Mouse (Mus musculus) erythroblast, adult 5-6 weeks (primary cell): ENCODE data around the gene Cd5l. TPM values are rescaled to one million over a fixed set of nuclear protein-coding genes. Genes with fewer than 3 reads are reported as not detected.

ENCODE experiments used
- ATAC-seq: replicated peaks from 2 replicates; pipeline ENCODE4 v1.8.0; 2016; ENCODE audit warnings: moderate number of reproducible peaks, mild to moderate bottlenecking, moderate TSS enrichment, inconsistent platforms; ENCODE audit not compliant: poor library complexity, low FRiP score, severe bottlenecking
- total RNA-seq, 2 experiments: library from RNA; stranded (forward) in 1 of 2; stranded (reverse) in 1 of 2; fragments of 150-400 nt in 1 of 2; fragments of 200-764, 138-1000 nt in 1 of 2; gene quantifications; 2 replicates each; pipeline versions ENCODE4 v1.2.3 to v1.2.4; 2015 to 2017; ENCODE audit warnings: low replicate concordance in 2 of 2

Cd5l gene
- total RNA-seq, 2 experiments from 2014 or later = 3.5 to 28.4 TPM

- ATAC-seq = no peak
Measured at GRCm38 (mm10) chr3:87399906-87400305, 42.2 kb downstream of the Cd5l start.

DNA sequence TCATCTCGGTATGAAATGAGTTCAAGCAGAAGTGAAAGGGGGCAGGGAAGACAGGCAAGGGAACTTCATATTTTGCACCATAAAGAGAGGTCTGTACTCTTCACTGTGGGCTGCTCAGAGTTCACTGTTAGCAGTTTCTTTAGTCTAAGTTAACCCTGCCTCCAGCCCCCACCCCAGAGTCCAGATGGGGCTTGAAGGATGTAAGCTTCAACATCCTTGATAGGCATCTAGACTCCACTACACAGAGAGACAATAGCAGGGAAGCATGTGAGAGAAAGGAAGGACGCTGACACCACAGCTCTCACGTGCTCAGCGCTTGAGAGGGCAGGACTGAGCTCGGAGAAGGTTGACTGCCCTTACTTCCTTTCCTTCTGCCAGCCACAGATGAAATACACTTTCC lies 43.6 kb downstream of the Cd5l start:
- ATAC-seq = no peak

DNA sequence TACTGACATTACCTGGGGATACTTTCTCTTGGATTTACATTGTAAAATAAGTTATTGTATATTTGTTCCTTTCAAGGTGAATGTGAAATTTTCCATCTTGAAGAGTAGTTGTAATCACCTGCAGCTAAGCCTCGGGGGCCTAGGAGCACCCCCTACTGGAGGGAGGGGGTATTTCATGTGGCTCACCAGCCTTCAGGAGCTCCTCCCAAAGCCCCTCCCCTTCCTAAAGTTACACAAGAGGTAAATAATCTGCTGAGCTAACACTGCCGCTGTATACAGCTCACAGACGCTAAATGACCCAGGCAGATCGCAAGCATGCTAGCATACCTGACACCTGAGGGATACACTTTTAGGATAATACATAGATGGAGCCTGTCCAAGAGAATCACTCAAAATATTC lies 50.5 kb downstream of the Cd5l start:
- ATAC-seq = 0 out of 2 replicates have a peak, but pooled peaks have one; percentile 49

GRCm38 (mm10) chr3:87409196-87409935 lies 51.7 kb downstream of the Cd5l start:
- ATAC-seq = no peak

DNA sequence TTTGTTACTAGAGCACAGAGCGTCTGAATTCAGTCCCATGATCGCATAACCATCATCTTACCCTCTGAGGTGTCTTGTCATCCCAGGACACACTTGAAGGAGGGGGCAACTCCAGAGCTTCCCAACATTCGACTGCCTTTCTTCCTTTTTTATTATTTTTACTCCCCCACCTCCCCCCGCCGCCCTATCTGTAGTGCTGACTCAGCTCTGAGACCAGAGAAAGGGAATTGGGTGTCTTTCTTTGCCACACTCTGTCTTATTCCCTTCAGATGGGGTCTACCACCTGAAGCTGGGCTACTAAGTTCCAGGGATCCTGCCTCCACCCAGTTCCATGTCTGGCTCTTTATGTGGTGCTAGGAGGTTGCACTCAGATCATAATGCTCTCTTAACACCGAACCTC lies 52.9 kb downstream of the Cd5l start:
- no peak for ATAC-seq

GRCm38 (mm10) chr3:87411150-87411549 lies 53.5 kb downstream of the Cd5l start:
- ATAC-seq = peak; percentile 52; the same call in 1 of the 2 replicates

GRCm38 (mm10) chr3:87420645-87421044 lies 63.0 kb downstream of the Cd5l start:
- no peak for ATAC-seq

Other genes starting within 250 kb of the Cd5l start
- gene Kirrel, start 183.1 kb upstream of the Cd5l start, total RNA-seq (2015; ENCODE audit: low replicate concordance) = not detected in 2 replicates
- gene Kirrel, start 183.1 kb upstream of the Cd5l start, total RNA-seq (2017; ENCODE audit: low replicate concordance) = not detected in 2 replicates
- gene Fcrls, start 94.1 kb upstream of the Cd5l start, total RNA-seq (2015; ENCODE audit: low replicate concordance) = not detected in 2 replicates
- gene Fcrls, start 94.1 kb upstream of the Cd5l start, total RNA-seq (2017; ENCODE audit: low replicate concordance) = not detected in 2 replicates
- 1.9 TPM in 1 of 2 replicates, not detected in the other for gene Fcrl1, start 18.5 kb downstream of the Cd5l start, total RNA-seq (2015; ENCODE audit: low replicate concordance)
- gene Fcrl1, start 18.5 kb downstream of the Cd5l start, total RNA-seq (2017; ENCODE audit: low replicate concordance) = 0.43 and 0.70 TPM in 2 replicates
- not detected in 2 replicates for gene Fcrl5, start 77.9 kb downstream of the Cd5l start, total RNA-seq (2015; ENCODE audit: low replicate concordance)
- gene Fcrl5, start 77.9 kb downstream of the Cd5l start, total RNA-seq (2017; ENCODE audit: low replicate concordance) = not detected in 2 replicates
- gene Etv3, start 167.5 kb downstream of the Cd5l start, total RNA-seq (2015; ENCODE audit: low replicate concordance) = 1.3 and 2.3 TPM in 2 replicates
- gene Etv3, start 167.5 kb downstream of the Cd5l start, total RNA-seq (2017; ENCODE audit: low replicate concordance) = 1.4 and 2.5 TPM in 2 replicates